Mouse (Mus musculus): ENCODE measurements around the gene Runx3.

DNA sequence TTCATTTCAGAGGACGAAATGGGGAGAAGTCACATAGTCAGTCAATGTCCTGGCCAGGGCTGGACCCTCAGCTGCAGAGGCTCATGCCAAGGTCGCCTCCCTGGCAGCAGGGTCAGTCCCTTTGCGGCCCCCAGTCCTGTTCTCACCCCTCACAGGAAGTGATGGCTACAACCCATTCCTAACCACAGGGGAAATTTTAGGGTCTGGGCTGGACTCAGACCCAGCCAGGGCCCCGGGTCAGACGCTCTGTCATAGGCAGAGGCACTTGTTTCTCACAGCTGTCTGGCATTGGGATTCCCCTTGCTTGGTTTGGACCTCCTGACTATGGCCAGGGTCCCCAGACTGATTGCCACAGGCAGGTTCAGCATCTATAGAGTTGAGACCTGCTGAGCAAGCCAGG, 43.8 kb upstream of the Runx3 start:
- TF ChIP-seq CTCF (IDR thresholded peaks at IDR 0.05; ENCODE audit: control insufficient read depth, insufficient read depth, low read length) (no peak), POLR2A (IDR thresholded peaks at IDR 0.05; ENCODE audit: borderline replicate concordance, control insufficient read depth, low read depth, low read length) (no peak)
